Mouse (Mus musculus): ENCODE results near the gene Klhl29. TPM values are rescaled to one million over a fixed set of nuclear protein-coding genes. Genes with fewer than 3 reads are reported as not detected.

Gene Klhl29
- total RNA-seq, 2 experiments from 2014 or later = not detected

DNA sequence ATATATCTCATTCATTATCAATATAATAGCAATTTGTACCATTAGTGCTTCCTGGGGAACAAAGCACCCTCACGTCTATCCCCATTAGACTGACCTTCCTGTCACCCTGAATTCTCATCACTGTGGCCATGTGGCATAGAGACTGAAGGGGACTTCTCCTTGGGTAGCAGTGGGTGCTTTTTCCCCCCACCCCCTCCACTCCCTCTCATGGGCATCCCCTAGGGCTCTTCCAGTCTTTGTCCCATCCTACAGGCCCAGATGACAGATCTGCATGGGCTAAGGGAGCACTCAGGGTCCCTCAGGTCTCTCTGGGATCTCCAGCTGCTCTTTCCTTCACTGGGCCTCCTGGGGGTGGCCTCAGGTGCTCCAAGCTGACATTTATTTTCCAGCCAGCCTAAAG, 286.8 kb downstream of the Klhl29 start:
- no peak for ATAC-seq (replicated peaks; ENCODE audit: low FRiP score, poor library complexity, severe bottlenecking)

DNA sequence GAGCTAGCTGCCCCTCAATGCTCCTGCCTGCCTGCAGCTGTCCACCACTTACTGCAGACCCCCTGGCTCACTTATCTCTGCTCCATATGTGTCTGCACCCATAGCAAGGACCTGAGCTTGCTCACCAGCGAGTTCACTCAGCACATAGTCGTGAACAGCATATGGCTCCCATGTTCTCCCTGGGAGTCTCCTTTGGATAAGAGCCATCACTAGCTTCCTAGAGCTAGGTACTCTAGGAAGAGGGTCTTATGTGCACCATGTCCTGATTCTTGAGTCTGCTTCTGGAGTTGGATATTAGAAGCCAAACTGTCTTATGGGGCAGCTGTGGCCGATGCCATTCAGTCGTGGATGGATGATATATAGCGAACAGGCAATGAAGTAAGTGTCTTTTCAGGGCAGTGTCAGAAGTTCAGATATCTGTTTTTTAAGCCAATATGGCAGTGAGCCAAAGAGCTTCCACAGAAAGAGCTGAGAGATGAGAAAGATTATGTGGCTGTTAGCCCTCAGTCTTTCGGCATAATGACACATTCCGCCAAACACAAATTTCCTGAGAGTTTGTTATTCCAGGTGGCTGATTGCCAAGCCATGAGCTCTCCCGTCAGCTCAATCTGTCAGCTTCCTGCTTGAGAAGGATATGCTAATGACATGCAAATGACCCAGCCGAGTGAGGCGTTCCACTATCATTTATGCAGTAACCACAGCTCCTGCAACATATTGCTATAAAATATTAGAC, 287.5 kb downstream of the Klhl29 start:
- no peak for ATAC-seq (replicated peaks; ENCODE audit: low FRiP score, poor library complexity, severe bottlenecking)

DNA sequence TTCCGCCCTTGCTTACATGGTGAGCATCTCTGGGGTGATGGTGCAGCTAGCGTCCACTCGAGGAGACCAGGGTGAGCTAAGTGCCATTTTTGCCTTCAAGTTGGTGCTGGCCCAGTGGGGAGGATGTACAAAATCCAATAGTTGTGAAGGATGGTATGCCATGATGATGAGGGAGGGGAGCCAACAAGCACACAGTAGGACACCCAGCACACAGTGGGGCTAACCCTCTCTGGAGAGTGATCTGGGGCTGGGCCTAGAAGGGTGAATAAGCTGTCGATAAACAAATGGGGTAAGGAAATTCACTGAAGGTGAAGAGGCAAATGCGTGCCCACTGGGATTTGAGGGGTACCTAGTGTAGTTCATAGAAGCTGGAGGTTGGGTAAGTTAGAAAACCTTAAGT, 290.8 kb downstream of the Klhl29 start:
- ATAC-seq (replicated peaks; ENCODE audit: low FRiP score, poor library complexity, severe bottlenecking) = no peak

DNA sequence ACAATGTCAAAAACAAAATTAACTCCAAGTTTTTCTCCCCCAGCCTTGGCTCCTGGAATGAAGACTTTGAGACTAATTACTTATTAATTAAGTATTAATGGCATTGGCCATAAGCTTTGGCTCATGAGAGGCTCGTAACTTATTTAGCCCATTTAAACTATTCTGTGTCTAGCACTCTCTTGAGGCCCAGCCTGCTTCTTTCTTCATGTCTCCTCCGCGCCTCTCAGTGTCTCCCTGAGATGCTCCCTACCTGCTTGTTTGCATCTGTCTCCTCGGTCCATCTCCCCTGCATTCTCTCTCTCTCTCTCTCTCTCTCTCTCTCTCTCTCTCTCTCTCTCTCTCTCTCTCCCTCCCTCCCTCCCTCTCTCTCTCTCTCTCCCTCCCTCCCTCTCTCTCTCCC, 294.0 kb downstream of the Klhl29 start:
- ATAC-seq (replicated peaks; ENCODE audit: low FRiP score, poor library complexity, severe bottlenecking) = no peak

DNA sequence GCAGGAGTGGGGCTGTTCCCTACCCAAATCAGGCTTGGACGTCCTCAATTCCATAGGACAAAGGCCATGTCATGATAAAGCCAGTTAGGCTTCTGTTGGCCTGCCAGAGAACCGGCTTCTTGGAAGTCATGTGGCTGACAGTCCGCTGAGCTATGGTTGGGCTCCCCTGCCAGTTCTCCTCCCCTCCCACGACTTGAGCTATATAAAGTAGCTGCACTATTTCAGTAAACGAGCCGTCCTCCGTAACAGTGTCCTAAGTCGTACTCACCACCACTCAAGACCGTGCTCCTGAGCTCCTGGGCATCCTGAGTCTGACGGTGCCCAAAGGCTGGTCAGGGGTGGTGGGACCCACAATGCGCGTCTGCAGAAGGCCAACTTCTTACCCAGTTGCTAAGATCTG, 302.3 kb downstream of the Klhl29 start:
- no peak for ATAC-seq (replicated peaks; ENCODE audit: low FRiP score, poor library complexity, severe bottlenecking)

DNA sequence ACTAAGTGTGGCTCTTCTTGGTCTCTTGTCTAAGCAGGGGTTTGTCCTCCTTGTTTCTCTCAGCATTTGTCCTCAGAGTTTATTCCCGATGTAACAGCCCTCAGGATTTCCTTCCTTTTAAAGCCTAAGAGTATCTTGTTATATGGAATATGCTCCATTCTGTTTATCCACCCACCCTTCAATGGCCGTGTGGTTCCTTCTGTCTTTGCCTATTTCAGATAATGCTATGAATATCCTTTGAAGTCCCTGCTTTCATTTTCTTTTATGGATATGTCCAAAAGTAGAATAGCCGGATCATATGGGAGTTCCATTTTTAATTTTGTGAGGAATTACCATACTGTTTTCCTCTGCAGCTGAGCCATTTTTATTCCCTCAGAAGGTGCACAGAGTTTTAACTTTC, 305.4 kb downstream of the Klhl29 start:
- no peak for ATAC-seq (replicated peaks; ENCODE audit: low FRiP score, poor library complexity, severe bottlenecking)

DNA sequence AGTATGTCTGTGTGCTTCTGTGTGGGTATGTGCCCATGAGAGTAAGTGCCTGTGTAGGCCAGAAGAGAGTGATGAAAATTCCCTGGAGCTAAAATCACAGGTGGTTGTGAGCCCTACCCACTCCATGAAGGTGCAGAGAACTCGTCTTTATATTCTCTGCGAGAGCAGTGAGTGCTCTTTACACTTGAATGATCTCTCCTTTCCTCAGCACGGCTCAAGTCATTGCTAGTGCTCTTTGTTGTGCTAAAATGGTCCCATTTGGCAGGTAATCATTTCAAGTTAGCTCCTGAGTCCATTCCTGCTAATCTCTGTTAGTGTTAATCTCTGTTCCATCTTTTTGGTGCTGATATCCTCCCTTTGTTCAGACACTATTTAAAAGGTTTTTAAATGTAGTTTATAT, 307.9 kb downstream of the Klhl29 start:
- ATAC-seq (replicated peaks; ENCODE audit: low FRiP score, poor library complexity, severe bottlenecking) = no peak

DNA sequence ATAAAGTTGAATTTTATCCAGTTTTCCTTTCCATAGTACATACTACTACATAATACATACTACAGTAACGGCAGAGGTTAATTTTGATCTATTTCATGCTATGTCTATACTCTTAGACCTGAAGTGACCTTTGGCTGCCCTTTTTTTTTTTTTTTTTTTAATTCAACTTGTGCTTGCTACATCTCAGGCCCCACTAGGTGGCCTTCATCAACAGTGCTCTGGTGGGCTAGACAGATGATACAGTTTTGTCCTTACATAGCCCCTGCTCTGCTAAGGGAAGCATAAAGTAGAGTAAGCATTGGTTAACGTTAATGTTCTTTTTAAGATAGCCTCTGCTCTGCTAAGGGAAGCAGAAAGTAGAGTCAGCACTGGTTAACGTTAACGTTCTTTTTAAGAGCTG, 327.4 kb downstream of the Klhl29 start:
- no peak for ATAC-seq (replicated peaks; ENCODE audit: low FRiP score, poor library complexity, severe bottlenecking)

DNA sequence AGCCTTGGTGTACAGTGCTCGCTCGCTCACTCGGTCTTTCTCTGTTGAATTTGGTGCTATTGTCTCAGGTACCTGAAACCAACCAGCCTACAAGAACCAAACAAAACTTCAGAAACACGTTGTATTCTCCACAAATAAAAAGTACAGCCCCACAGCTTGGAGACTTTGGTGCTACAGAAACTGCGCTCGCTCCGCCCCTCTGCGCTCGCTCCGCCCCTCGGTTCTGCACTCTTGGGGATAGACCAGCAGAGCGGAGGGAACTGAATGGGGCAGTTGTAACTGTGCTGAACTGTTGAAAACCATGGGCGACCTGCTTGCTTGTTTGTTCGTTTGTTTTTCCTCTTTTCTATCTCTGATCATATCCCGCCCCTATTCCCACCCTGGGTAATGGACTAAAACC, 331.3 kb downstream of the Klhl29 start:
- no peak for ATAC-seq (replicated peaks; ENCODE audit: low FRiP score, poor library complexity, severe bottlenecking)

DNA sequence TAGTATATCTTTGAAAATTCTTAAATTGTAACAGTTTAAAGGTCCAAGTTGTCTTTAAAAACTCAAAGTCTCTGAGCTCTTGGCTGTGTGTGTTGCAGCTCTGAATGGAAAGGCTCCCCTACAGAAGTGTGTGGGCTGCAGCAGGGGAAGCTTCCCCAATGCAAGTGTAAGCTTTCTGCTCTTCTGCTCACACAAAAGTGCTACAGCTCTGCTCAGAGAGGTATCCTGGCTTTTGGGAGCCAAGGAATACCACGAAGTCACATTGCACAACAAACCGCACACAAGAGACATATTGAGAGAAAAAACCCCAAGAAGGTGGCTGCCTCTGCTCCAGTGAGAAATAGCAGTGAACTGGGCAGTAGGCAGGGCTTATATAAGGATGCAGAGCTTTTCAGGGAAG, 337.5 kb downstream of the Klhl29 start:
- no peak for ATAC-seq (replicated peaks; ENCODE audit: low FRiP score, poor library complexity, severe bottlenecking)

DNA sequence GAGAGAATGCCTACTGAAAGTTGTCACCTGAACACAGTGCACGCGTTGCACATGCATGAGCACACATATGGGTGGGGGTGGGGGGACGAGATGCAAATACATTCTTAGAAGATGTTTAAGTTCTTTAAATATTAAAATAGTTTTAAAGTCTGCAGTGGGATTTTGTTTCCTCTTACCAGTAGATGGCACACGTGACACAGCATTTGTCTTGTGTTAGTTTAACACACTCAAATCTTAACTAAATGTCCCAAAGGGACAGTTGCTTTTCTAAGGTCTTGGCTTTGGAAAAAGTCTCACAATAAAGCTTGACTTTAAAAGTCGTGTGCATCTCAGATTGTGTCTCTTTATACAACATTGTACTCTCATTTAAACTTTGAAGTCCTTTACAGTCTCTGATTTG, 346.4 kb downstream of the Klhl29 start:
- no peak for ATAC-seq (replicated peaks; ENCODE audit: low FRiP score, poor library complexity, severe bottlenecking)

Data from erythroid progenitor cell, adult 5-6 weeks (primary cell).